8 mouse cellular contexts compared by ENCODE assay signal in genomic region chr19:40872955-40873665, GRCm38 (mm10). TPM values are rescaled to one million over a fixed set of nuclear protein-coding genes. Genes with fewer than 3 reads are reported as not detected.
DNase-seq lines count a peak whose midpoint lies in the region; ATAC-seq lines count a peak whose summit lies in the region.

No protein-coding gene starts in this region.

- no peaks in the 10 kb centered on the region for H3K36me3 ChIP-seq in embryonic facial prominence, embryonic 11.5 days (replicated peaks; ENCODE audit: control insufficient read depth, insufficient read depth, low read depth, low read length)
- H3K36me3 ChIP-seq in intestine, embryonic 16.5 days (ENCODE audit: control insufficient read depth, insufficient read depth, low read length), result no peaks in the 10 kb centered on the region

- ATAC-seq in embryonic facial prominence, embryonic 11.5 days (replicated peaks; ENCODE audit: insufficient number of reproducible peaks, low FRiP score, low TSS enrichment, low read depth), result peak; percentile 94
- ATAC-seq in granulocyte monocyte progenitor cell, adult 5-6 weeks (replicated peaks; ENCODE audit: poor library complexity, severe bottlenecking), result peak; percentile 99
- peak; percentile 97 for ATAC-seq in intestine, embryonic 16.5 days
- peak; percentile 94 for ATAC-seq in megakaryocyte-erythroid progenitor cell, adult 5-6 weeks (replicated peaks; ENCODE audit: low FRiP score, low TSS enrichment, poor library complexity, severe bottlenecking)

- H3K27ac ChIP-seq in embryonic facial prominence, embryonic 11.5 days (replicated peaks; ENCODE audit: low read depth, low read length), result peak overlapping the region; percentile 80
- peak overlapping the region; percentile 74 for H3K27ac ChIP-seq in intestine, embryonic 16.5 days (ENCODE audit: low read length)

- H3K9me3 ChIP-seq in embryonic facial prominence, embryonic 11.5 days (replicated peaks; ENCODE audit: control insufficient read depth, low read length), result no peaks in the 10 kb centered on the region
- no peaks in the 10 kb centered on the region for H3K9me3 ChIP-seq in intestine, embryonic 16.5 days (ENCODE audit: control insufficient read depth, low read length)

- H3K4me3 ChIP-seq in embryonic facial prominence, embryonic 11.5 days (ENCODE audit: low read depth, low read length), result peak overlapping the region; percentile 49
- H3K4me3 ChIP-seq in intestine, embryonic 16.5 days (ENCODE audit: low read length), result peak overlapping the region; percentile 66

- peak overlapping the region; percentile 82 for H3K4me2 ChIP-seq in embryonic facial prominence, embryonic 11.5 days (ENCODE audit: low read depth, low read length)
- peak overlapping the region; percentile 88 for H3K4me2 ChIP-seq in intestine, embryonic 16.5 days (ENCODE audit: low read depth, low read length)

- DNase-seq in adrenal gland, postnatal 25 days, result peak; percentile 89
- peak; percentile 97 for DNase-seq in embryonic facial prominence, embryonic 11.5 days (ENCODE audit: low spot score)
- DNase-seq in left cerebral cortex, postnatal 14 days (ENCODE audit: low spot score in 2 of 2), result peak; percentile 90 to 97
- DNase-seq in right cerebral cortex, postnatal 14 days, result peak; percentile 91
- DNase-seq in urinary bladder, postnatal 14 days (ENCODE audit: low spot score), result peak; percentile 88

- 0 out of 2 replicates have a peak, but pooled peaks cover 3% of the 10 kb centered on the region for H3K27me3 ChIP-seq in embryonic facial prominence, embryonic 11.5 days (ENCODE audit: control insufficient read depth, insufficient read depth, low read length)
- peaks cover 4% of the 10 kb centered on the region; the same call in 1 of the 2 replicates for H3K27me3 ChIP-seq in intestine, embryonic 16.5 days (replicated peaks; ENCODE audit: control insufficient read depth, insufficient read depth, low read length)

- H3K4me1 ChIP-seq in embryonic facial prominence, embryonic 11.5 days (ENCODE audit: control insufficient read depth, insufficient read depth, low read length), result no peaks in the 10 kb centered on the region
- H3K4me1 ChIP-seq in intestine, embryonic 16.5 days (ENCODE audit: control insufficient read depth, insufficient read depth, low read length), result 0 out of 2 replicates have a peak, but pooled peaks cover 3% of the 10 kb centered on the region

- intact Hi-C loops in left cerebral cortex, postnatal 14 days (cut with DNase I), result loop anchor here (1.0 kb wide), 1 partner anchor 21 kb away; the partner anchor contains the start of gene Zfp518a

- WGBS in embryonic facial prominence, embryonic 11.5 days, result 2% methylated on average over 51 of the region's 51 CpGs
- WGBS in intestine, embryonic 16.5 days, result 2% methylated on average over 51 of the region's 51 CpGs

- peak overlapping the region; percentile 70 for H3K9ac ChIP-seq in embryonic facial prominence, embryonic 11.5 days (replicated peaks; ENCODE audit: low read length)
- H3K9ac ChIP-seq in intestine, embryonic 16.5 days (ENCODE audit: low read depth, low read length), result peak overlapping the region; percentile 70

RNA-seq across cellular contexts. Expression of gene Zfp518a, which starts 21.4 kb away (rescaled TPM):
- 13.2 and 15.7 TPM in 2 replicates for total RNA-seq in adrenal gland, postnatal 25 days (2021)
- 19.6 and 23.1 TPM in 2 replicates for polyA plus RNA-seq in embryonic facial prominence, embryonic 11.5 days (2014; fragmentation: Nextera tagmentation; extraction: Ambion mirVana)
- total RNA-seq in granulocyte monocyte progenitor cell, adult 5-6 weeks (2014; fragmentation: Nextera tagmentation), result 15.9 and 18.2 TPM in 2 replicates
- 24.8 and 39.9 TPM in 2 replicates for total RNA-seq in granulocyte monocyte progenitor cell, adult 5-6 weeks (2017)
- polyA plus RNA-seq in intestine, embryonic 16.5 days (2015; fragmentation: Nextera tagmentation; extraction: Ambion mirVana), result 10.7 and 14.0 TPM in 2 replicates
- total RNA-seq in left cerebral cortex, postnatal 14 days (2021), result 1 to 10 TPM; 8.3 to 9.1 TPM
- 14.1 and 15.6 TPM in 2 replicates for total RNA-seq in megakaryocyte-erythroid progenitor cell, adult 5-6 weeks (2014; fragmentation: Nextera tagmentation)
- 15.0 and 28.3 TPM in 2 replicates for total RNA-seq in megakaryocyte-erythroid progenitor cell, adult 5-6 weeks (2017)

RNA-seq across cellular contexts. Expression of gene Ccnj, which starts 42.0 kb away (rescaled TPM):
- 8.1 and 8.8 TPM in 2 replicates for total RNA-seq in adrenal gland, postnatal 25 days (2021)
- 36.3 and 40.0 TPM in 2 replicates for polyA plus RNA-seq in embryonic facial prominence, embryonic 11.5 days (2014; fragmentation: Nextera tagmentation; extraction: Ambion mirVana)
- 5.5 and 7.4 TPM in 2 replicates for total RNA-seq in granulocyte monocyte progenitor cell, adult 5-6 weeks (2014; fragmentation: Nextera tagmentation)
- 9.3 and 9.5 TPM in 2 replicates for total RNA-seq in granulocyte monocyte progenitor cell, adult 5-6 weeks (2017)
- 6.2 and 7.8 TPM in 2 replicates for polyA plus RNA-seq in intestine, embryonic 16.5 days (2015; fragmentation: Nextera tagmentation; extraction: Ambion mirVana)
- total RNA-seq in left cerebral cortex, postnatal 14 days (2021), result 1 to 10 TPM; 7.8 to 8.7 TPM
- 3.8 and 4.6 TPM in 2 replicates for total RNA-seq in megakaryocyte-erythroid progenitor cell, adult 5-6 weeks (2014; fragmentation: Nextera tagmentation)
- 4.4 and 6.2 TPM in 2 replicates for total RNA-seq in megakaryocyte-erythroid progenitor cell, adult 5-6 weeks (2017)

Comparison
In these comparisons a context has a peak if more than half of its experiments do, and no peak if none do; other contexts are left out.
1. Peak in every context shown above with its lines: DNase-seq, ATAC-seq, H3K4me3 ChIP-seq and H3K27ac ChIP-seq.